Mouse (Mus musculus) Muller cell, postnatal 12 days (primary cell): ENCODE measurements around the gene Myh9.
"Not testable (repeated sequence)": the region's sequence is repeated elsewhere in the genome, so short reads cannot be mapped to it uniquely, and the experiment has no call there.

ENCODE experiments used
- DNase-seq: peaks from one replicate; pipeline ENCODE4 v3.0.0-alpha.2; 2015; ENCODE audit errors: inconsistent ontology term

Myh9 gene

DNA sequence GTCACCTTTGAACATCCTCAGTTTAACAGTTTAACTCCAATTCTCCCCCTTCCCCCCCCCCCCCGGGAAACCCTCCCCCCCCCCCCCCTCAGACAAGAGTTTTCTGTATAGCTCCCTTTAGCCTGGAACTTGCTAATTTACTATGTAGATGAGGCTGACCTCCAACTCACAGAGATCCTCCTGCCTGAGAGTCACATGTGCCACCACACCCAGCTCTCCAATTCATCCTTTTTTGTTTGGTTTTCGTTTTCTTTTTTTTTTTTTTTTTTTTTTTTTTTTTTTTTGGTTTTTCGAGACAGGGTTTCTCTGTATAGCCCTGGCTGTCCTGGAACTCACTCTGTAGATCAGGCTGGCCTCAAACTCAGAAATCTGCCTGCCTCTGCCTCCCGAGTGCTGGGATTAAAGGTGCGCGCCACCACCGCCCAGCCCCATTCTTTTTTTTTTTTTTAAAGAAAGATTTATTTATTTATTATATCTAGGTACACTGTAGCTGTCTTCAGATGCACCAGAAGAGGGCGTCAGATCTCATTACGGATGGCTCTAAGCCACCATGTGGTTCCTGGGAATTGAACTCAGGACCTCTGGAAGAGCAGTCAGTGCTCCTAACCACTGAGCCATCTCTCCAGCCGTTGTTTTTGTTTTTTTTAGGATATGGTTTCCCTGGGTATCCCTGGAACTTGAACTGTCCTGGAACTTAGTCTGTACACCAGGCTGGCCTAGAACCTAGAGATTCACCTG is 25.4 kb upstream of the Myh9 start:
- not testable (repeated sequence) for DNase-seq

DNA sequence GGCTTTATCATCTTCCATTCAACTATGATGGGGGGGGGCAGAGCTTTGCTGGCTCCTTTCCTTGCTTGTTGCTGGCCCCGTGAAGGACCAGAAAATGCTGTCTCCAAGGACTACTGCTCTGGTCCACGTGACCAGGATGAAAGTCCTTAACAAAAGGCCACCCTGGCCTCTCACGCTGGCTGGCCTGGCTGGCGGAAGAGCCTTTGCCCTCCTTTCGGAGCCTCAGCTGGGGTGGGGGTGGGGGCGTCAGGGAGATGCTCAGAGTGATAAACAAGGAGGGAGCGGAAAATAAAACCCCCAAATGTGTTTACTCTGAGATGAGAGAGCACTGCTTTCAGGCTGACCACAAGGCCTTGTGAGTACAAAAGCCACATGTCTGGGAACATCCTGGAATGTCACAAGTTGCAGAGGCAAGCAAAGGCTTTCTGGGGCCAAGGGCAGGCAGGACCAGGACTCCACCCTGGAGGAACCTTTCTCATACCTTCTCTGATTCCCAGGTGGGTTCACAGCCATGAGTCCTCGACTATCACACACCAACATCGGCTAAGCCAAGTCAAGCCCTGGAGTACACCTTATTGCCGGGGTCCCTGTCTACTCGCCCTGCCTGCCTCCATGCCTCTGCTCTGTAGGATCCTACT is 24.7 kb upstream of the Myh9 start:
- peak; percentile 52 for DNase-seq

DNA sequence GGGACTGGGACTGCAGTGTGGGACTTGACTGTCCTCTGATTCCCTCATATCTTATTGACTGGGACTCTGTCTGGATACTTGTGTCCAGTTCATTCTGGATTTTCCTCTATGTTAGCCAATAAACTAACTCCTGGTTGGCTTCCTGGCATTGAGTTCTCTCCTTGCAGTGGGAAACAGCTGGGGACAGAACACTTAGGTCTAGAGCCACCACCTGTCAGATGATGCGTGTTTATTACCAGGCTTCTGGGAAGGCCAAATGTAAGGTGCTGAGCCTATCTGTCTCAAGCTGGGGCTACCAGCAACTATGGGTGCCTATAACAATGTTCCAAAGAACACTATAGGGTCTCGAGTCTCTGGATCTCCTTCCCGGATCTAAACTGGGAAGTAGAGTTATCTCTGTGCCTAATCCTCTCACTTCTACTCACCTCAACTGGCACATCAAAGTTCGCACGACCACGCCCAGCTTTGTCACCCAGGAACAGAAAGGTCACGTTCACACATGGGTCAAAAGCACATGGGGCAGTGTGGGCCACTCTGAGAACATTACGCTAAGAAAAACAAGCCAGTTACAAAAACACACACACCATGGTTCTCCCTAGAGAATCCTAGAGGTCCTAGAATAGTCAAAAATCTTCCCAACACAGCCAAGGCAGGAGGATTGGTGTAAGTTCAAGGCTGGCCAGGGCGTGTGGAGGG is 22.2 kb upstream of the Myh9 start:
- DNase-seq = no peak

DNA sequence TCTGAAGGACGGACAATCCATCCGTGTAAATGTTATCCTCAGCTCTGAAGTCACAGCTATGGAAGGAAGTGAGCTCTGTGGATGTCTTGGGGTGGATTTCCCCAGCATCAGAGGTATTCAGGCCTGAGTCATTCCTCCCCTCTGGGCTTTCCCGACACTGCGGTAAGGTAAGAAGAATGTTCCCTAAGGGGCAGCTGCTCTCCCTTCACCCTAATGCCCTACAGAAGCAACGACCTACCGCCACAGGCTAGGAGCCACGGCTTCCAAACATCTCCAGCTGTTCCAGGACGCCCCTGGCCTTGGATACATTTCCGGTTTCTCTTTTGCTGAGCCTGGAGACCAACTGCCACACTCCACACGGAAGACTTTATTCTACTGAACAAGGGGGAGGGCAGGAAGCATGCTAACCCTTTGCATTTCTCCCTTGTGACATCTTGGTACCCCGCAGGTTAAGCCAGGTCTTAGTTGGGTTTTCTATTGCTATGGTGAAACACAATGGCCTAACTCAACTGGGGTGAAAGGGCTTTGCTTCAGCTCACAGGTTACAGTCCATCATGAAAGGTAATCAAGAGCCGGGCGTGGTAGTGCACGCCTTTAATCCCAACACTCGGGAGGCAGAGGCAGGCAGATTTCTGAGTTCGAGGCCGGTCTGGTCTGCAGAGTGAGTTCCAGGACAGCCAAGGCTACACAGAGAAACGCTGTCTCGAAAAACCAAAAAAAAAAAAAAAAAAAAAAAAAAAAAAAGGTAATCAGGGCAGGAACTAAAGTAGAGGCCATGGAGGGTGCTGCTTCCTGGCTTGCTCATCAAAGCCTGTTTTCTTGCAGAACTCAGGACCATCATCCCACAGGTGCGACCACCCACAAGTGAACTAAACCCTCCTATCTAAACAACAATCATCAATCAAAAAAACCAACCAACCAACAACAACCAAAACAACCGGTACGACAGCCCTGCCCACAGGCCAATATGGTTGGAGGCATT is 21.3 kb upstream of the Myh9 start:
- DNase-seq = no peak

DNA sequence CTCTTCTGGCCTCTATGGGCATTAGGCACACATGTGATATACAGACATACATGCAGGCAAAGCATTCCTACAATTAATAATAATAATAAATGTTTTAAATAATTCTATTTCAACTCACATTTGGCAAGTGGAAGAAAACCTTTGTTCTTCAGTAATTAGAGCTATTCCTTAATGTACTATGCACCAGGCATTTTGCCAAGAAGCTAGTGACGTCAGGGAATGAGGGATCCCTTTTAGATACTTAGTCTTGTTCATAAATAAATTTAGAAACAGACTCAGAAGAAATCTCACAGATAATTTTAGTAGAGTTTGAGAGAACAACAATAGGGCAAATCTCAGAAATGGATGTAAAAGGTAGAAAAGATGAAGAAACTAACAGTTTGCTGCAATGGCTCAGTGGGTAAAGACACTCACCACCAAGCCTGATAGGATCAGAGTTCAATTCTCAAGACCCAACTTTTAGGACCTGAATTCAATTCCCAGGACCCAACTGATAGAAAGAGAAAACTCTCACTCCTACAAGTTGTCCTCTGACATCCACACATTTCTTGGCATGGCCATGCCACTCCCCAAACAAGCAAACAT is 18.2 kb upstream of the Myh9 start:
- DNase-seq = no peak

DNA sequence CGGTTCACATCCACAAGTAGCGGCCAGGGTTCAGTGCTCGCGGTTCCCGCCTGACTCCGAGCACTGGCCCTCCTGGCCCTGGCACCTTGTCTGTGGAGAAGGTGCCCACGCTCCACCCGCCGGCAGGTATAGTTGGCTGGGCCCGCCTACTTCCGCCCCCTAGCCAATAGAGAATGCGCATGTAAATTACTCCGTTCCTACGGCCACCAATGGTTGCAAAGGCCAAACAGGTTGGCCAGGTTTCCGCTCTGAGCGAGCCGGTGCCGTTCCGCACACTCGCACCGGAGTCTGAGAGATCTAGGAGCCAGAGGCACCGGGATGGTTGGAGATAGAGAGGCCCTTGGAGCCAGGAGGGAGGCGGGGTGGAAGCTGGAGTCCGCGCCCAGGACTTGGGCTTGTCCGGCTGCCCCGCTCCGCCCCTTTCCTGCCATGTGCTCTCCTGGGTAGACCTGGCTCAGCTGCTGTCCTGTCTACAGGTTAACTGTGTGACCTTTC is 15.7 kb upstream of the Myh9 start:
- no peak for DNase-seq

DNA sequence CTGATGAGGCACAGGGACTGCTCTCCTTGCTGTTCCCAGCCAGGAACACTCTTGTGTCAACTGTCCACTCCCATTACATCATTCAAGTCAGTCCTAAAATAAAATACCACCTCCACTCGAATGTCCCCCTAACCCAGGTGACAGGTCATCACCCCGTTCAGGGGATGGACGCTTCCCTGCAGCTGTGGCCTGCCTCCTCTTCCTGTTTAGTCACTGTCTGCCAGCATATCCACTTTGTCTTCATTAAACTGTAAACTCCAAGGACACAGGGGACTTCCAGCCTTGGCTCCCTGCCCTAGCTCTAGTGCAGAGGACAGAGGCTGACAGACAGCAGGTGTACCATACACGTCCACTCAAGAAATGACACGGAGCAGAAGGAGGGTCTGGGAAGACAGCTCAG is 14.6 kb upstream of the Myh9 start:
- DNase-seq = no peak

DNA sequence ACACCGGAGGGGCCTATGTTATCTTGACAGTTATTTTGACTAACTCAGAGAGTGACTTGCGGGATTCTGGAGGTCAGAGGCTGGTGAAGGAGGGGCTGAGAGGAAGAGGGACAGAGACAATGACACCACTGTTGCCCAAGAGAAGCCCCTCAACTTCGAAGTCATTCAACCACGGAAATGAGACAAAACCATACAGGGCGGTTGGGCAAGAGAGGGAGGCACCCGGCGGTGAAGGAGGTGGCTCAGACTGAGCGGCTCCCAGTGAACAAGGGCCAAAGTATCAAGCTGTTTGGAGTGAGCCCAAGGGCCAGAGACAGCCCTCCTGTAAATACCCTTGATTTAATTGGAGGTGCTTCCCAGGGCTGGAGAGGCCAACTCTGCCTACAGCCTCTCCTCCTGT is 13.3 kb upstream of the Myh9 start:
- no peak for DNase-seq

DNA sequence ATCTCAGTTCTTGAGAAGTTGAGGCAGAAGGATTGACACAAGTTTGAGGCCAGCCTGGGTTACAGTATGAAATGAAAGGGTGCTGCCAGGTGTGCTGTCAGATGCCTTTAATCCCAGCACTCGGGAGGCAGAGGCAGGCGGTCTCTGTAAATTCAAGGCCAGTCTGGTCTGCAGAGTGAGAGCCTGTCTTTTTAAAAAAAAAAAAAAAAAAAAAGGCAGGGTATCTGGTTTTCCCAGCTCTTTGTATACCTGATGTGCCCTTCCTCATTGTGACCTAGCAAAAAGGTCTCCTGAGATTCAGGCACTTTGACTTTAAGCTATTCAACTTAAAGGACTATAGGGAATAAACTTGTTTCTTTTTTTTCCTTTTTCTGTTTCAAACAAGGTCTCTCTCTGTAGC is 10.0 kb upstream of the Myh9 start:
- DNase-seq = no peak

DNA sequence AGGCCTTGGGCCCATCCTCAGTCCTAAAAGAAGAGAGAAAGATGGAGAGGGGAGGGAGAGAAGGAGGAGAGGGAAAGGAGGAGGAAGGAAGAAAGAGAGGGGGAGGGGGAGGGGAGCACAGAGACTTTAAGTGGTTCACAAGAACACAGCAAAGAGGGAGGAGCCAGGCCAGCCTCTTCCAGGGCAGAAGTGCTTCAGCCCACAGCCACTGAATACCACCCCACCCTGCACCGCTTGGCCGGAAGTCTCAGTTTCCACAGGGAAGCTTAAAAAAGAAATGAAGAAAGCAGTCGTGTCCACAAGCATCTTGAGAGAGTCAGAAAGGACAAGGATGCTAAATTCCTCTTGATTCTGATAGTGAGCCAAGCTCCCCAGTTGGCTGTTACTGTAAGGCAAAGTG is 9.2 kb upstream of the Myh9 start:
- no peak for DNase-seq

DNA sequence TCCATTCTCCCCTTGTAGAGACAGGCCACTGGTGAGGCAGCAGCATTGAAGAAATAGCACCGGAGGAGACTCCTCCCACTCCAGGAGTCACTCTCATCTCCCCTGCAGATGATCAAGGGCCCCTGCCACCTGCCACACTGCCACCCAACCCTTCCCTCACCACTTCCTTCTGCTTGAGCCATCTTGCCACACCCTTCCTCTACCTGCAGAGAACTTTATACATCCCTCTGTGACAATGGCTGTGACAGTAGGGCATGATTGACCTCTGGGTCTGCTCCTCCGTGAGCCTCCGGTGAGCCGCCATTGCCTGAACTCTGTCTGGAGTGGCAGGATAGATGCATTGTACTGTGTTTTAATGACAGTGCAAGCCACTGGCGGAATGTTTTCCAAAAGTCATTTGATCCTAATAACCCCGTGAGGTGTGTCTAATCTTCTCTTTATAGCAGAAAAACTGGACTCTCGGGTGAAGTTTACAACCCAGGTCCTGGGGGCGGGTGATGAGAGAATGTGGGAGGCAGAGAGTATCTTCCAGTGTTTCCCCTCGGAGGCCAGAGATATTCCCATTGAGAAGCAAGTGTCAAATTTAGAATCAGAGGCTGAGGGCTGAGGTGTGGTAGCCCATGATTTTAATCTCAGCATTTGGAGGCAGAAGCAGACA is 7.7 kb upstream of the Myh9 start:
- no peak for DNase-seq

DNA sequence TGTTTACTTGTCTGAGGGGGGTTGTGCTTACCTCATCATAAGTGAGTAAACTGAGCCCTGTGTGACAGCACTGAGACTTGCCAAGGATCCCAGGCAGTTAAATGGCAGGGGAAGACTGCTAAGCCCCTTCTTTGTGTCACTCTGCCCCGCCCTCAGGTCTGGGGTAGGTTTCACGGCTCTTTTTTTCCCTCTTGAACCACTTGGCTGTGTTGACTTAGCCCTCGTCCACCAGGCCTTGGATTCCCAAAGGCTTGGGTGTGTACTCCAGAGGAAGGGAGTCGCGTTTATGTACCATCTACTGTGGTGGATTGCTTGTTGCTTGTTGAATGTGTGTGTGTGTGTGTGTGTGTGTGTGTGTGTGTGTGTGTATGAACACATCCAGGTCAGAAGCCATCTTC is 7.1 kb upstream of the Myh9 start:
- DNase-seq = no peak

DNA sequence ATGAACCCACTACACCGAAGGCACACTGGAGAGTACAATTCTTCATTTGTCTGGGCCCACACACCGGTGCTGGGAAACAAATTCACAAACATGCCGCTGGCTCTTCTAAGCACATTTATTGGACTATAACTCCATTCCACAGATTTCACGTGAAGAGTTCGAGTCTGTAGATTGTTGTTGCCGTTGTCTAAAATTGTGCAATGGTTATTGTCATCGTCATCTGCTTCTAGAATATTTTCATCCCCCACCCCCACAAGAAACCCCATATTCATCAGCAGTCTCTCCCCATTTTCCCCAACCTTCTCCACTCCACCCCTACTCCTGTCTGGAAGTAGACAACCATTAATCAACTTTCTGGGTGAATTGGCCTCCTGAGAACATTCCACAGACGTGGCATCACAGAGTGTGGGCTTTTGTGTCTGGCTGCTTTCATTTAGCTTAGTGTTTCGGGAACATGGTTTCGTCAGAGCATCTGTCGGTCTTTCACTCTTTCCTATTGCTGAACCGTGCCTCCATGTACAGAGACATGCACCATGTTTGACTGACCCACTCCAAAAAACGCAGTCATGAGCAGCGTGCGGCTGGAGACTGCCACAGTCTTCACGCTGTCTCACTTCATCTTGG is 6.6 kb upstream of the Myh9 start:
- no peak for DNase-seq

DNA sequence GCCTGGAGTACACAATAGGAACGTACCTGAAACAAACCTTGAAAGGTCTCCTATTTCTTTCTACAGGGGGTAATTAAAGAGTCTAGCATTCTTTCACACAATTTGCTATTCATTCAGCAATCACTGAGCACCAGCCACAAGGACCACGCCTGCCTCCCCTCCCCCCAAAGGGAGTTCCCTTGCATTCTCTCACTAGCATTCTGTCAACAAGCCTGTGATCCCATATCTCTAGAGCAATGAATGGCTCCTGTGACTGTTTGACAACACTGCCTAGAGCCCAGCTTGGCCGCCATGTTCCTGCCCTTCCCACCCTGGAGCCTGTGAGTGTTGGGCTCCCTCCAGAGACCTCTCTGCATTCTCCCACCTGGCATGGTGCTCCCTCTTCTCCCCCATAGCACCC is 5.9 kb upstream of the Myh9 start:
- DNase-seq = no peak

DNA sequence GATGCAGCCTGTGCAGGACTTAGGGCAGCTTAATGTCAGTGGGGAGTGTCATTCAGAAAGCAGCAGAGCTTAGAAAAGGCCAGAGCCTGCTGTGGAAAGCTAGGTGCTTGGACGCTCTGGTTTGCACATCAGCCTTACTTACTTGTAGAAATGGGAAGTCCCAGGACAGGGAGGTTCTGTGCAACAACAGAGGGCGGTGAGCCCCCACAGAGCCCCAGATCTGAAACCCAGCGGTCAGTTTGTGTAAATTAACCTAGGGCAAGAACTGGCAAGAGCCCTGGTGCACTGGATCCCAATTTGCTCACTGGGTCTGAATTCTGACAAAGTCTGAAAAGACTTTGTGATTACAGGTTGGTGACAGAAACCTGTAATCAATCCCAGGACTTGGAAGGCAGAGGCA is 5.1 kb upstream of the Myh9 start:
- no peak for DNase-seq

DNA sequence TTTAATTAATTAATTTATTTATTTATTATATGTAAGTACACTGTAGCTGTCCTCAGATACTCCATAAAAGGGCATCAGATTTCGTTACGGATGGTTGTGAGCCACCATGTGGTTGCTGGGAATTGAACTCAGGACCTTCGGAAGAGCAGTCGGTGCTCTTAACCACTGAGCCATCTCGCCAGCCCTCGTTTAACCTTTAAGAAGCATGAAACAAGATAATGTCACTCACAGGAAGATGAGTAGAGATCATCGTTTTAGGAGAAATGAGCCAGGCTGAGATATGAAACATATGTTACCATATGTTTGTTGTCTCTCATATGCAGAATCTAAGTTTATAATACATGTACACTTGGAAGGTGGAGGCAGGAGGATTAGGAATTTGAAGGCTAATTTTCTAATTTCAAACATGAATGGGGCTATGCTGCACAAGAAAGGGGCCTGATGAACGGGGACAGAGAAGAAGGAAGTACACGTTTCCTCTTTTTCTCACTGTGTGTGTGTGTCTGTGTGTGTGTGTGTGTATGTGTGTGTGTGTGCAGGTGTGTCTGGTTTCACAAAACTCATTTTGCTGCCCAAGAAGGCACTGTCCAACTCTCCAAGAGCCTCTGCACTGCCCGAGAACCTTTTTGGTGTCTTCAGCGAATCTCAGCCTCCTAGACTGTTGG is 4.1 kb upstream of the Myh9 start:
- not testable (repeated sequence) for DNase-seq

DNA sequence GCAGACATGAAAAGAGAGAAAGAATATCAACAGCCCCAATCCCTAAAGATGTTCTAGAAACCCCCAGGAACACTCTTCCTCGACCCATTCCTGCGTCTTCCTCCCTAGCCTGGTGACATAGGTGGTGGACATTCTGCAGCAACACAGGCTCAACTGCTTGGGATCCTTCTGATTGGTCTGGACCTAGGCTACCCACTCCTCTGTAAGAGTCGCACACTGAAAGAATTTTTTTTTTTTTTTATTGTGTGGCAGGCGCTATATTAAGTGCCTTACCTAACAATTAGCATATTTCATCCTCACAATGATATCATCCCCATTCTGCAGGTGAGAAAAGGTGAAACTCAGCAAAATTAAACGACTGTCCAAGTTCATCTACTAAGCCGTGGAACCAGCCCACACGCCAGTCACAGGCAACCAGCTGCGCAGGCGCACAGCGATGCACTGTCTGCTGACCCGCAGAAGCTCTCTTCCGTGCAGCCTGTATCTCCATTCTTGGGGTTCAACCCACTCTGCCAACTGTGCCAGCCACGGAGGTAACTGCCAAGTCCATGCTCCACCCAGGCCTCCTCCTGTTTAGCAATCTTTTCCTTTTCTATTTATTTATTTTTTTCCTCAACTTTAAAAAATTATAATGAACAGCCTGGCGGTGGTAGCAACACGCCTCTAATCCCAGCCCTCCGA is 3.1 kb upstream of the Myh9 start:
- DNase-seq = no peak

DNA sequence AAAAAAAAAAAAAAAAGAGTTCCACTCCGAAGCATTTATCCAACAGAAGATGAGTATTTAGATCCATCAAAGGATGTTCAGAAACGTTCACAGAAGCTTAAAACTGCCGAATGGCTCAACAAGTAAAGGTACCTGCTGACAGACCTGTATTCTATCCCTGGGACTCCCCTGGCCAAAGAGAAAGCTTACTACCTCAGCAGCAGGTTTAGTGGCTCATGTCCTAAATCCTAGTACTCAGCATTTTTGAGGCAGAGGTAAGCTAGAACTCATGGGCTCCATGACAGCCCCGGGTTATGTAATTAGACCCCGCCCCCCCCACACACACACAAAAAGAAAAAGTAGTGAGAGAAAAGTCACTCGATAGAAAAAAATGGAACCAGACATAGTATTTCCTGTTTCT is 2.1 kb upstream of the Myh9 start:
- DNase-seq = no peak

DNA sequence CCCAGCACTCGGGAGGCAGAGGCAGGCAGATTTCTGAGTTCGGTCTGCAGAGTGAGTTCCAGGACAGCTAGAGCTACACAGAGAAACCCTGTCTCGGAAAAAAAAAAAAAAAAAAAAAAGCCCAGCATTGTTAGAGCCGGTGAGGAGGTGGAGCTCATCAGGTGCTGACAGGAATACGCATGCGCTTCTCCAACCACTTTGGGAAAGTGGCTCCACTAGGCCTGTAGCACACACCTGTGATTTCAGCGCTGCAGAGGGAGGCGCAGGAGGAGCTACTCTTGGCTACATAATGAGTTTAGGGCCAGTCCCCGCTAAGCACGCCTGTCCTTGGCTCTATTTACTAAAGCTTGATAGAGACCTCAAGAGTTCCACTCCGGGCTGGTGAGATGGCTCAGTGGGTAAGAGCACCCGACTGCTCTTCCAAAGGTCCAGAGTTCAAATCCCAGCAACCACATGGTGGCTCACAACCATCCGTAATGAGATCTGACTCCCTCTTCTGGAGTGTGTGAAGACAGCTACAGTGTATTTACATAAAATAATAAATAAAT is 1.6 kb upstream of the Myh9 start:
- not testable (repeated sequence) for DNase-seq
